21 mouse cellular contexts compared by ENCODE assay signal in the genomic region with DNA sequence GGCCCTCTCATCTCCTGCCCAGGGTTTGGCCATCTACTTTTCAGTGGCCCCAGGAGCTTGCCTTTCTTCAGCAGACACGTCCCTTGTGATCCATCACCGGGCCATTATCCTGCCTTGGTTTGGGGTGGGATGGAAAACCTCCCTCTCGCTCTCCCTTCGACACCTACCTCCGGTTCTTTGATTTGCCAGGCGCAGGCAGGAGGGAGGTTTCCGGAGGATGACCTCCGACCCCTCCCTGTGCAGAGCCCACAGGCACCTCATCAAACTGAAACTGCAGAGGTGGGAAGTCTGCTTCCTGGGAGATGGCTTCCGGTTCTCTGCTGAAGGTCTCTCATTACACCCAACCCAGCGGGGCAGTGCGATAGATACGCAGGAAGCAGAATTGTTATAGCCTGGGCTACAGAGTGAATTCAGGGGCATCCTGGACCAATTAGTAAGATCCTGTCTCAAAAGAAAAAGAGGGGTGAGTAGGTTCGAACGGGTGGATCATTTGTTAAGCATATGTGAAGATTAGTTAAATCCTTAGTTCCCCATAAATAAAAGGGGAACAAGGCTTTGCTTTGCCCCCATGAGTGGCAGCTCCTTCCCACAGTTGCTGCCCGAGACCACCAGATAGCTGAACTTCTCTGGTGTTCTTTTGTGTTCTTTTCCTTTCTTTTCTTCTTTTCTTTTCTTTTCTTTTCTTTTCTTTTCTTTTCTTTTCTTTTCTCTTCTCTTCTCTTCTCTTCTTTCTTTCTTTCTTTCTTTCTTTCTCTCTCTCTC.
DNase-seq lines count a peak whose midpoint lies in the region; ATAC-seq lines count a peak whose summit lies in the region.
"Had no signal": no experiment of that assay in that cellular context is flagged by ENCODE, and none has a peak within 500 bp of the region (broad histone marks: within the 10 kb centered on the region; RNA-seq: fewer than 3 reads in every experiment).

No protein-coding gene starts in this region.

- H3K4me1 ChIP-seq in kidney, embryonic 14.5 days (ENCODE audit: control insufficient read depth, insufficient read depth, low read length) = peaks cover 21% of the 10 kb centered on the region
- peaks cover 19% of the 10 kb centered on the region for H3K4me1 ChIP-seq in embryonic facial prominence, embryonic 10.5 days
- H3K4me1 ChIP-seq in limb, embryonic 12.5 days (replicated peaks) = peaks cover 32% of the 10 kb centered on the region
- H3K4me1 ChIP-seq: midbrain, embryonic 13.5 days had no signal

- ATAC-seq in kidney, embryonic 14.5 days (ENCODE audit: low FRiP score, low TSS enrichment) = peak; percentile 86
- ATAC-seq in limb, embryonic 12.5 days (ENCODE audit: insufficient number of reproducible peaks, insufficient read depth, low FRiP score, low TSS enrichment, low read depth) = peak; percentile 52; the same call in 1 of the 2 replicates
- ATAC-seq: liver, embryonic 12.5 days; midbrain, embryonic 13.5 days had no signal

- H3K4me2 ChIP-seq in kidney, embryonic 14.5 days (replicated peaks; ENCODE audit: low read depth, low read length) = no peak overlapping the region
- H3K4me2 ChIP-seq in limb, embryonic 12.5 days = no peak overlapping the region
- H3K4me2 ChIP-seq: forebrain, embryonic 12.5 days; hindbrain, embryonic 13.5 days; liver, embryonic 12.5 days; lung, embryonic 15.5 days; midbrain, embryonic 13.5 days; neural tube, embryonic 13.5 days had no signal

- no peak for DNase-seq in kidney, adult 9 months
- DNase-seq in ES-CJ7 (ENCODE audit: low read depth, low spot score) = peak; percentile 27
- no peak for DNase-seq in embryonic facial prominence, embryonic 10.5 days (ENCODE audit: low spot score)
- no peak for DNase-seq in urinary bladder, adult 2 months (ENCODE audit: low spot score)
- DNase-seq in lung, postnatal 36 days = no peak
- DNase-seq in cerebellum, postnatal 10 days = no peak
- DNase-seq: adrenal gland, adult 2 months; cerebellum, adult 9-10 months; gastrocnemius, postnatal 14 days; kidney, postnatal 14 days; thymus, postnatal 25 days had no signal

- no peaks in the 10 kb centered on the region for H3K27me3 ChIP-seq in kidney, embryonic 14.5 days (ENCODE audit: control insufficient read depth, insufficient read depth, low read length)
- H3K27me3 ChIP-seq in embryonic facial prominence, embryonic 10.5 days (replicated peaks; ENCODE audit: low read depth, poor library complexity, severe bottlenecking) = no peaks in the 10 kb centered on the region
- H3K27me3 ChIP-seq in limb, embryonic 12.5 days = no peaks in the 10 kb centered on the region
- H3K27me3 ChIP-seq: forebrain, embryonic 12.5 days; hindbrain, embryonic 13.5 days; liver, embryonic 12.5 days; lung, embryonic 15.5 days; midbrain, embryonic 13.5 days; neural tube, embryonic 13.5 days had no signal

- H3K27ac ChIP-seq in kidney, embryonic 14.5 days (ENCODE audit: low read depth, low read length) = peak overlapping the region; percentile 26; the same call in 1 of the 2 replicates
- peak overlapping the region; percentile 30 for H3K27ac ChIP-seq in embryonic facial prominence, embryonic 10.5 days (replicated peaks)
- H3K27ac ChIP-seq in limb, embryonic 12.5 days = 0 out of 2 replicates have a peak overlapping the region, but pooled peaks have one; percentile 12
- H3K27ac ChIP-seq: forebrain, embryonic 12.5 days; heart, embryonic 10.5 days; hindbrain, embryonic 13.5 days; liver, embryonic 12.5 days; lung, embryonic 15.5 days; macrophage; midbrain, embryonic 13.5 days; neural tube, embryonic 13.5 days had no signal

- H3K4me3 ChIP-seq in kidney, embryonic 14.5 days (ENCODE audit: low read length) = no peak overlapping the region
- no peak overlapping the region for H3K4me3 ChIP-seq in embryonic facial prominence, embryonic 10.5 days
- no peak overlapping the region for H3K4me3 ChIP-seq in limb, embryonic 12.5 days (replicated peaks)
- H3K4me3 ChIP-seq: forebrain, embryonic 12.5 days; heart, embryonic 10.5 days; hindbrain, embryonic 13.5 days; liver, embryonic 12.5 days; lung, embryonic 15.5 days; midbrain, embryonic 13.5 days; neural tube, embryonic 13.5 days had no signal

- H3K9ac ChIP-seq in kidney, embryonic 14.5 days (ENCODE audit: low read depth, low read length) = no peak overlapping the region
- no peak overlapping the region for H3K9ac ChIP-seq in limb, embryonic 12.5 days (replicated peaks)
- H3K9ac ChIP-seq: forebrain, embryonic 12.5 days; hindbrain, embryonic 13.5 days; liver, embryonic 12.5 days; lung, embryonic 15.5 days; midbrain, embryonic 13.5 days; neural tube, embryonic 13.5 days had no signal

- WGBS in kidney, embryonic 14.5 days = 21% methylated on average over 15 of the region's 15 CpGs
- 62% methylated on average over 15 of the region's 15 CpGs for WGBS in embryonic facial prominence, embryonic 10.5 days
- 12% methylated on average over 15 of the region's 15 CpGs for WGBS in limb, embryonic 12.5 days

- H3K9me3 ChIP-seq in kidney, embryonic 14.5 days (ENCODE audit: control insufficient read depth, low read length) = no peaks in the 10 kb centered on the region
- H3K9me3 ChIP-seq in embryonic facial prominence, embryonic 10.5 days = no peaks in the 10 kb centered on the region
- H3K9me3 ChIP-seq in limb, embryonic 12.5 days = no peaks in the 10 kb centered on the region
- H3K9me3 ChIP-seq: forebrain, embryonic 12.5 days; heart, embryonic 10.5 days; hindbrain, embryonic 13.5 days; liver, embryonic 12.5 days; lung, embryonic 15.5 days; midbrain, embryonic 13.5 days; neural tube, embryonic 13.5 days had no signal

- H3K36me3 ChIP-seq in kidney, embryonic 14.5 days (ENCODE audit: control insufficient read depth, insufficient read depth, low read length) = no peaks in the 10 kb centered on the region
- H3K36me3 ChIP-seq in embryonic facial prominence, embryonic 10.5 days (replicated peaks) = no peaks in the 10 kb centered on the region
- H3K36me3 ChIP-seq in limb, embryonic 12.5 days = no peaks in the 10 kb centered on the region
- H3K36me3 ChIP-seq: forebrain, embryonic 12.5 days; hindbrain, embryonic 13.5 days; liver, embryonic 12.5 days; lung, embryonic 15.5 days; midbrain, embryonic 13.5 days; neural tube, embryonic 13.5 days had no signal
